In genomic region chr5:135489695-135490294, GRCm38 (mm10) we compare ENCODE assay signal across 8 mouse cellular contexts. TPM values are rescaled to one million over a fixed set of nuclear protein-coding genes. Genes with fewer than 3 reads are reported as not detected.
DNase-seq lines count a peak whose midpoint lies in the region; ATAC-seq and TF ChIP-seq lines count a peak whose summit lies in the region.

No protein-coding gene starts in this region.

- H3ac ChIP-seq in C2C12 (ENCODE audit: control insufficient read depth, insufficient read length, low read depth) = peak overlapping the region; percentile 47

- intact Hi-C loops in gastrocnemius, adult 2 months (cut with DNase I) = loop anchor here (5.0 kb wide), 1 partner anchor 62 kb away; no protein-coding TSS in a partner anchor
- intact Hi-C loops in gastrocnemius, postnatal 36 days (cut with DNase I) = loop anchor here (5.0 kb wide), 2 partner anchors 32 to 77 kb away; no protein-coding TSS in a partner anchor

- H3K27me3 ChIP-seq in C2C12 (ENCODE audit: control insufficient read depth, insufficient read depth, insufficient read length) = no peaks in the 10 kb centered on the region
- no peaks in the 10 kb centered on the region for H3K27me3 ChIP-seq in forebrain, embryonic 13.5 days
- peaks cover 44% of the 10 kb centered on the region for H3K27me3 ChIP-seq in liver, embryonic 12.5 days (replicated peaks)

- peak overlapping the region; percentile 79 for H3K4me2 ChIP-seq in forebrain, embryonic 13.5 days
- peak overlapping the region; percentile 67 for H3K4me2 ChIP-seq in liver, embryonic 12.5 days

- H3K79me3 ChIP-seq in C2C12 (ENCODE audit: low read depth) = peaks cover 2% of the 10 kb centered on the region

- H3K36me3 ChIP-seq in C2C12 (ENCODE audit: control insufficient read depth, insufficient read depth) = no peaks in the 10 kb centered on the region
- no peaks in the 10 kb centered on the region for H3K36me3 ChIP-seq in forebrain, embryonic 13.5 days (ENCODE audit: poor library complexity, severe bottlenecking)
- H3K36me3 ChIP-seq in liver, embryonic 12.5 days = no peaks in the 10 kb centered on the region

- TF ChIP-seq CTCF in gastrocnemius, adult 2 months (IDR thresholded peaks at IDR 0.05) = no peak
- no peak for TF ChIP-seq CTCF in C2C12 (IDR thresholded peaks at IDR 0.05; ENCODE audit: control insufficient read depth, insufficient read depth, insufficient read length)

- H3K79me2 ChIP-seq in C2C12 (ENCODE audit: control insufficient read depth, insufficient read depth) = peaks cover 15% of the 10 kb centered on the region

- H3K27ac ChIP-seq in gastrocnemius, adult 2 months = peak overlapping the region; percentile 81
- H3K27ac ChIP-seq in forebrain, embryonic 13.5 days = peak overlapping the region; percentile 95
- H3K27ac ChIP-seq in liver, embryonic 12.5 days = no peak overlapping the region

- under 1% methylated on average over 14 of the region's 14 CpGs for WGBS in forebrain, embryonic 13.5 days
- WGBS in liver, embryonic 12.5 days (ENCODE audit: insufficient replicate concordance) = 18% methylated on average over 13 of the region's 14 CpGs

- H3K9ac ChIP-seq in forebrain, embryonic 13.5 days = peak overlapping the region; percentile 83
- 0 out of 2 replicates have a peak overlapping the region, but pooled peaks have one; percentile 41 for H3K9ac ChIP-seq in liver, embryonic 12.5 days

- peak overlapping the region; percentile 87 for H3K4me3 ChIP-seq in gastrocnemius, adult 2 months
- H3K4me3 ChIP-seq in C2C12 (ENCODE audit: insufficient read depth, poor library complexity, severe bottlenecking) = no peak overlapping the region
- H3K4me3 ChIP-seq in forebrain, embryonic 13.5 days = peak overlapping the region; percentile 67
- H3K4me3 ChIP-seq in liver, embryonic 12.5 days = peak overlapping the region; percentile 50

- ATAC-seq in forebrain, embryonic 13.5 days = peak; percentile 34
- ATAC-seq in liver, embryonic 12.5 days = no peak

- peaks cover 24% of the 10 kb centered on the region for H3K4me1 ChIP-seq in forebrain, embryonic 13.5 days
- peaks cover 4% of the 10 kb centered on the region; the same call in 1 of the 2 replicates for H3K4me1 ChIP-seq in liver, embryonic 12.5 days

- no peaks in the 10 kb centered on the region for H3K9me3 ChIP-seq in forebrain, embryonic 13.5 days (replicated peaks)
- H3K9me3 ChIP-seq in liver, embryonic 12.5 days (replicated peaks) = no peaks in the 10 kb centered on the region

- no peak for DNase-seq in gastrocnemius, adult 2 months
- DNase-seq in gastrocnemius, postnatal 36 days = no peak
- no peak for DNase-seq in thymus, postnatal 10 days (ENCODE audit: low spot score in 2 of 2)
- DNase-seq in layer of hippocampus, adult 8-10 months (ENCODE audit: low spot score in 2 of 2) = no peak
- DNase-seq in urinary bladder, postnatal 10 days (ENCODE audit: low spot score) = no peak

TF ChIP-seq in C2C12, 6 proteins besides CTCF, POLR2A, EP300 and RAD21:
- no peak for TF ChIP-seq MYOG (IDR thresholded peaks at IDR 0.05; ENCODE audit: control insufficient read depth, extremely low read depth, insufficient read length)
- no peak for TF ChIP-seq MYOD1 (IDR thresholded peaks at IDR 0.05; ENCODE audit: control insufficient read depth, insufficient read length, low read depth)
- TF ChIP-seq CEBPB (IDR thresholded peaks at IDR 0.05; ENCODE audit: low read depth) = no peak
- TF ChIP-seq FOSL1 (IDR thresholded peaks at IDR 0.05; ENCODE audit: insufficient read depth, low read length, poor library complexity, severe bottlenecking) = no peak
- TF ChIP-seq MAX (IDR thresholded peaks at IDR 0.05) = no peak
- TF ChIP-seq USF1 (IDR thresholded peaks at IDR 0.05; ENCODE audit: low read depth) = no peak
TF ChIP-seq in C2C12: peak in this region for 0.

RNA-seq across cellular contexts. Expression of gene Hip1, which starts 55.1 kb away (rescaled TPM):
- total RNA-seq in gastrocnemius, adult 2 months (2021) = 10 to 100 TPM; 19.6 to 22.9 TPM
- 10 to 100 TPM; 23.5 to 25.4 TPM for total RNA-seq in gastrocnemius, postnatal 36 days (2021)
- 38.2 TPM for polyA plus RNA-seq in C2C12 (2012; fragmentation: generic; extraction: Trizol)
- 32.3 and 38.1 TPM in 2 replicates for polyA plus RNA-seq in forebrain, embryonic 13.5 days (2015; fragmentation: Nextera tagmentation; extraction: Ambion mirVana)
- polyA plus RNA-seq in liver, embryonic 12.5 days (2016; fragmentation: Nextera tagmentation; extraction: Ambion mirVana) = 8.0 and 8.1 TPM in 2 replicates
- 10 to 100 TPM; 34.4 to 48.8 (median 44.9) TPM for total RNA-seq in layer of hippocampus, adult 8-10 months (2022)
